Mouse (Mus musculus) bone marrow, adult 2 months (tissue): ENCODE data around the gene C1qtnf6.
A peak's percentile ranks its signal among the peaks of the same experiment; 100 is the strongest.

Source experiments
- CTCF ChIP-seq: fragments of 200-500 bp; IDR thresholded peaks from 2 replicates; pipeline ENCODE4 v1.5.1; 2011; ENCODE audit warnings: low read length, control low read depth; ENCODE audit not compliant: control insufficient read depth, insufficient read depth
- POLR2A ChIP-seq: fragments of 200-500 bp; IDR thresholded peaks from 2 replicates; pipeline ENCODE4 v1.6.1; 2011; ENCODE audit warnings: low read depth, mild to moderate bottlenecking, control low read depth, low read length, borderline replicate concordance; ENCODE audit not compliant: control insufficient read depth

- TF ChIP-seq CTCF = peak; percentile 91
- no peak for TF ChIP-seq POLR2A
Measured at GRCm38 (mm10) chr15:78514393-78515146, 16.6 kb downstream of the C1qtnf6 start.
